Comparison of ENCODE assay signal across 21 mouse cellular contexts in the genomic region with DNA sequence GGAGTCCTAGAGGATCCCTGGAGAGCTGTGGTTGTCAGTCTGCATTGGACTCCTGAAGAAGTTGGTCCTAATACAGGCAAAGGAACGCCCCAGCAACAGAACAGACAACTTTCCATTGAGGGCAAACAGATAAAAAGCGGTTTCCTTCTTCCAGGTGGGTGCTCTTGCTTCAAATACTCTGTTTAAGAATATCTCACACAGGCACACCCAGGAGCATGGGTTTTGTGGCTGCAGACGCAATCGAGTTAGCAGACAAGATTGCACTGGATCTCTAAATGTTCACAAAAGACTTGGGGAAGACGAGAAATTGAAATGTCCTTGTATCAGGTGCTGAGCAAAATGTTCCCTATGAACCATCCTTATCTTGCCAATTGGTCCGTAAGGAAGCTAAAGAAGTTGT. TPM values are rescaled to one million over a fixed set of nuclear protein-coding genes. Genes with fewer than 3 reads are reported as not detected.
"Had no signal": no experiment of that assay in that cellular context is flagged by ENCODE, and none has a peak within 500 bp of the region (broad histone marks: within the 10 kb centered on the region; RNA-seq: fewer than 3 reads in every experiment).

No protein-coding gene starts in this region.

- H3K27me3 ChIP-seq: forebrain, embryonic 15.5 days had no signal

- H3K36me3 ChIP-seq: embryonic facial prominence, embryonic 10.5 days; embryonic facial prominence, embryonic 12.5 days; embryonic facial prominence, embryonic 13.5 days; embryonic facial prominence, embryonic 15.5 days; forebrain, embryonic 10.5 days; forebrain, embryonic 12.5 days; forebrain, embryonic 15.5 days had no signal

- H3K27ac ChIP-seq: embryonic facial prominence, embryonic 10.5 days; embryonic facial prominence, embryonic 12.5 days; embryonic facial prominence, embryonic 13.5 days; embryonic facial prominence, embryonic 15.5 days; forebrain, embryonic 10.5 days; forebrain, embryonic 12.5 days; forebrain, embryonic 13.5 days; forebrain, embryonic 15.5 days; gastrocnemius, adult 2 months; heart, adult 2 months had no signal

- H3K4me3 ChIP-seq: embryonic facial prominence, embryonic 10.5 days; embryonic facial prominence, embryonic 12.5 days; embryonic facial prominence, embryonic 13.5 days; embryonic facial prominence, embryonic 15.5 days; erythroblast, embryonic 14.5 days; forebrain, embryonic 10.5 days; forebrain, embryonic 12.5 days; forebrain, embryonic 13.5 days; forebrain, embryonic 15.5 days; gastrocnemius, adult 2 months; heart, adult 2 months had no signal

- DNase-seq: cerebellum, adult 8-10 months; cerebellum, adult 9-10 months; cerebellum, adult 9-11 months; cerebellum, postnatal 25 days; cerebellum, postnatal 36 days; gastrocnemius, adult 2 months; gastrocnemius, postnatal 10 days; gastrocnemius, postnatal 14 days; gastrocnemius, postnatal 25 days; gastrocnemius, postnatal 36 days; heart, adult 2 months had no signal

- H3K9me3 ChIP-seq: embryonic facial prominence, embryonic 10.5 days; embryonic facial prominence, embryonic 12.5 days; embryonic facial prominence, embryonic 13.5 days; embryonic facial prominence, embryonic 15.5 days; forebrain, embryonic 10.5 days; forebrain, embryonic 12.5 days; forebrain, embryonic 13.5 days; forebrain, embryonic 15.5 days had no signal

- H3K9ac ChIP-seq: embryonic facial prominence, embryonic 12.5 days; embryonic facial prominence, embryonic 13.5 days; embryonic facial prominence, embryonic 15.5 days; forebrain, embryonic 12.5 days; forebrain, embryonic 13.5 days; forebrain, embryonic 15.5 days; forebrain, postnatal 0 days had no signal

RNA-seq across cellular contexts. Expression of a gene that starts 5.8 kb away (rescaled TPM):
- polyA plus RNA-seq: erythroblast, embryonic 14.5 days had no signal
